Comparison of ENCODE assay signal across 10 mouse cellular contexts in the genomic region with DNA sequence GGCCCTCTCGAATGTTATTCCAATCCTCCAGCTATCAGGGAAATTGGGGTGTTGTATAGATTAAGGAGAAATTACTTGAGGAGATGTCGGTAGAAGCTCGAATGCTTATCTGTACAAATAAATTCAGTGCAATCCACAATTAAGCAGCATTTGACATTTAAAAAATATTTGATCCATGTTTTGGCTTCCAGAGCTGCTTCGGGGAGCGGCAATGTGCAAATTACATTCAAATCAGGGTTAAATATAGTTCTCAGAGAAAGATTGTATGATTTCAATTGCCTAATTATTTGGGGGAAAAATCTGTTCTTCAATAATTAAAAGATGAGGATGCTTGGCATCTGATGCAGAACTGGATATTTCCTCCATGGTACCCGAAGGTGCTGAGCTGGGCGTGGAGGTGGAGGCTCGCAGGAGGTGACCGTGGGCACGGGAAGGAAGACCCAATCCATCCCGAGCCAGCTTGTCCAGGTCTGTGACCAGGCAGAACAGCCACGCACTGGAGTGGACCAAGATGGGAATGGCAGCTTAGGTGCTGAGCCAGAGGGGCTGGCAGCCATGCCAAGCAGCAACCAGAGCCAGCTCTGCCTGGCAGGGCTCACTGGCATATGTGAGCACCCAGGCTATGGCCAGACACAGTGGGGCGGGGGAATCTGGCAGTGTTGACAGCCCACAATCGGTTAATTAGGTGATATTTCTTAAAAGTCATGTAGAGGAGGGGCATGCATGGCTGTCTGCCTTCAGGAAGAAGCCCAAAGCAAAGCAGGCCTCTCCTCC.
DNase-seq lines count a peak whose midpoint lies in the region; ATAC-seq and TF ChIP-seq lines count a peak whose summit lies in the region.
"Had no signal": no experiment of that assay in that cellular context is flagged by ENCODE, and none has a peak within 500 bp of the region (broad histone marks: within the 10 kb centered on the region; RNA-seq: fewer than 3 reads in every experiment).

No protein-coding gene starts in this region.

- peak; percentile 57; the same call in 1 of the 2 replicates for ATAC-seq in midbrain, embryonic 16.5 days
- no peak for ATAC-seq in midbrain, embryonic 14.5 days (ENCODE audit: low FRiP score, low TSS enrichment)
- ATAC-seq in megakaryocyte progenitor cell, adult 5-6 weeks (replicated peaks; ENCODE audit: poor library complexity): no peak

- no peaks in the 10 kb centered on the region for H3K36me3 ChIP-seq in midbrain, embryonic 16.5 days (ENCODE audit: control insufficient read depth, insufficient read depth, low read length)
- no peaks in the 10 kb centered on the region for H3K36me3 ChIP-seq in midbrain, embryonic 14.5 days (ENCODE audit: control insufficient read depth, insufficient read depth, low read length)
- H3K36me3 ChIP-seq: neural tube, embryonic 13.5 days had no signal

- TF ChIP-seq CTCF in layer of hippocampus, adult 2 months (conservative IDR thresholded peaks at IDR 0.05): no peak

- peak overlapping the region; percentile 22; the same call in 1 of the 2 replicates for H3K27ac ChIP-seq in midbrain, embryonic 16.5 days (ENCODE audit: low read length)
- H3K27ac ChIP-seq in midbrain, embryonic 14.5 days (replicated peaks; ENCODE audit: low read depth, low read length): no peak overlapping the region
- H3K27ac ChIP-seq in layer of hippocampus, adult 2 months: peak overlapping the region; percentile 76
- H3K27ac ChIP-seq: liver, embryonic 14.5 days; neural tube, embryonic 13.5 days had no signal

- no peak overlapping the region for H3K9ac ChIP-seq in midbrain, embryonic 16.5 days (ENCODE audit: low read depth, low read length)
- no peak overlapping the region for H3K9ac ChIP-seq in midbrain, embryonic 14.5 days (replicated peaks; ENCODE audit: low read length)
- H3K9ac ChIP-seq: liver, embryonic 14.5 days; neural tube, embryonic 13.5 days had no signal

- H3K9me3 ChIP-seq in midbrain, embryonic 16.5 days (replicated peaks; ENCODE audit: control insufficient read depth, low read length, poor library complexity, severe bottlenecking): no peaks in the 10 kb centered on the region
- no peaks in the 10 kb centered on the region for H3K9me3 ChIP-seq in midbrain, embryonic 14.5 days (ENCODE audit: control insufficient read depth, low read length)
- H3K9me3 ChIP-seq: neural tube, embryonic 13.5 days had no signal

- no peak overlapping the region for H3K4me2 ChIP-seq in midbrain, embryonic 16.5 days (ENCODE audit: low read length)
- H3K4me2 ChIP-seq in midbrain, embryonic 14.5 days (ENCODE audit: low read length): no peak overlapping the region
- H3K4me2 ChIP-seq: neural tube, embryonic 13.5 days had no signal

- H3K27me3 ChIP-seq in midbrain, embryonic 16.5 days (ENCODE audit: control insufficient read depth, insufficient read depth, low read depth, low read length): no peaks in the 10 kb centered on the region
- peaks cover 2% of the 10 kb centered on the region for H3K27me3 ChIP-seq in midbrain, embryonic 14.5 days (ENCODE audit: control insufficient read depth, insufficient read depth, low read length)

- H3K4me3 ChIP-seq in midbrain, embryonic 16.5 days (ENCODE audit: low read depth, low read length): no peak overlapping the region
- no peak overlapping the region for H3K4me3 ChIP-seq in midbrain, embryonic 14.5 days (replicated peaks; ENCODE audit: low read depth, low read length)
- H3K4me3 ChIP-seq in layer of hippocampus, adult 2 months: no peak overlapping the region
- H3K4me3 ChIP-seq: neural tube, embryonic 13.5 days had no signal

- 76% methylated on average over 14 of the region's 14 CpGs for WGBS in midbrain, embryonic 16.5 days
- WGBS in midbrain, embryonic 14.5 days: 83% methylated on average over 14 of the region's 14 CpGs

- peaks cover 8% of the 10 kb centered on the region; the same call in 1 of the 2 replicates for H3K4me1 ChIP-seq in midbrain, embryonic 16.5 days (ENCODE audit: control insufficient read depth, insufficient read depth, low read length)
- no peaks in the 10 kb centered on the region for H3K4me1 ChIP-seq in midbrain, embryonic 14.5 days (ENCODE audit: control insufficient read depth, insufficient read depth, low read length)

- DNase-seq in adrenal gland, adult 2 months: peak; percentile 21
- no peak for DNase-seq in adrenal gland, adult 8-10 months
- no peak for DNase-seq in midbrain, embryonic 14.5 days
- peak; percentile 77 to 80 for DNase-seq in layer of hippocampus, adult 2 months (ENCODE audit: low spot score in 2 of 2)
- peak; percentile 32 for DNase-seq in telencephalon, adult 2 months (ENCODE audit: low read depth, low spot score)
- no peak for DNase-seq in kidney, postnatal 25 days

Comparison
In these comparisons a context has a peak if more than half of its experiments do, and no peak if none do; other contexts are left out.
1. DNase-seq: peak in adrenal gland, adult 2 months (single experiment), layer of hippocampus, adult 2 months (2 of 2) and telencephalon, adult 2 months (single experiment); none in adrenal gland, adult 8-10 months (single experiment), midbrain, embryonic 14.5 days (single experiment) and kidney, postnatal 25 days (0 of 2).